Mouse (Mus musculus) ES-Bruce4 (cell line): ENCODE data around the gene Ube4b.

ENCODE experiments used
- CTCF ChIP-seq: IDR thresholded peaks from one replicate; pipeline ENCODE4 v1.8.1; 2011; ENCODE audit warnings: low read depth, low read length
- EP300 ChIP-seq: IDR thresholded peaks from 2 replicates; pipeline ENCODE4 v1.6.1; 2011; ENCODE audit warnings: low read depth, low read length; ENCODE audit not compliant: insufficient read depth
- POLR2A ChIP-seq: IDR thresholded peaks from one replicate; pipeline ENCODE4 v1.8.1; 2011; ENCODE audit warnings: low read length; ENCODE audit not compliant: insufficient read depth

- TF ChIP-seq CTCF, result no peak
- TF ChIP-seq POLR2A, result no peak
- TF ChIP-seq EP300, result no peak
Observed at GRCm38 (mm10) chr4:149379881-149380280, 46.7 kb downstream of the Ube4b start.
